Mouse (Mus musculus) right cerebral cortex, postnatal 36 days (tissue): ENCODE results near the gene Dgkh.
A peak's percentile ranks its signal among the peaks of the same experiment; 100 is the strongest.
"Not testable (repeated sequence)": the region's sequence is repeated elsewhere in the genome, so short reads cannot be mapped to it uniquely, and the experiment has no call there.

Source experiments
- DNase-seq, 2 experiments: peaks; one replicate each; pipeline ENCODE4 v3.0.0; 2022; ENCODE audit warnings: low spot score in 2 of 2, mixed read lengths in 1 of 2

Gene Dgkh

DNA sequence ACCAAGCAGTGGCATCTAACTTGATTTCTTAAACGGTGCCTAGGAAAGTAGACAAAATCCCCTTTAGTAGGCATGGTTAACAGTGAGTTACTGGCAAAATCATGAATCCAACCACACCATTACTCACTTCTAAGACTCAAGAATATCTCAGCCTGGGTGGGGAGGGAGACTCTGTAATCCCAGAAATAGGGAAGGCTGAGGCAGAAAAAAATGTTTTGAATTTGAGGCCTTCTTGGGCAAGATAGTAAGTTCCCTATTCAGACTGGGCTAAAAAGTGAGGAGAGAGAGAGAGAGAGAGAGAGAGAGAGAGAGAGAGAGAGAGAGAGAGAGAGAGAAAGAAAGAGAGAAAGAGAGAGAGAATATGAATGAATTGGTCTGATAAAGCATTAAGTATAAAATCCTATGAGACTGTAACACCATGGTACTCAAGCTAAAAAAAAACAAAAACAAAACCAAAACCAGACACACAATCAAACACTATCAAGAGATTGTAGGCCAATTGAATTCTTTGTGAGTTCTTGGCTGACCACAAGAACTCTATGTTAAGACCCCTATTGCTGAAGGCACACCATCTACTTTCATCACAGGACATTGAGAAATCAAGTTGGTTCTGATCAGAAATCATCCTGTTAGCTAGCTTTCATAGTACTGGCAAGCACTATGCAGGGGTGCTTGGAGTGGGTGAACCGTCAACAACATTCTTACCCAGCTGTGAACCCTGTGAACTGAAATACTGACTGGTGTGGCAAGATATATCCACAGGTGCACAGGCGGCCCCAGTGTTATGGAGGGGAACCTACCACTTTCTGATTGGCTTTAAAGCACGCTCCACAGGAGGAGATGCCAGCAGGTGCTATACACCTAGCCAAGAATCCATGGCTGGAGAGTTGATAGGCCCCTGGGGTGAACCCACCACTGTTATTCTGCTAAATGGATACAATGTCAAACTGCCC is 101.4 kb downstream of the Dgkh start:
- DNase-seq, result no peak

DNA sequence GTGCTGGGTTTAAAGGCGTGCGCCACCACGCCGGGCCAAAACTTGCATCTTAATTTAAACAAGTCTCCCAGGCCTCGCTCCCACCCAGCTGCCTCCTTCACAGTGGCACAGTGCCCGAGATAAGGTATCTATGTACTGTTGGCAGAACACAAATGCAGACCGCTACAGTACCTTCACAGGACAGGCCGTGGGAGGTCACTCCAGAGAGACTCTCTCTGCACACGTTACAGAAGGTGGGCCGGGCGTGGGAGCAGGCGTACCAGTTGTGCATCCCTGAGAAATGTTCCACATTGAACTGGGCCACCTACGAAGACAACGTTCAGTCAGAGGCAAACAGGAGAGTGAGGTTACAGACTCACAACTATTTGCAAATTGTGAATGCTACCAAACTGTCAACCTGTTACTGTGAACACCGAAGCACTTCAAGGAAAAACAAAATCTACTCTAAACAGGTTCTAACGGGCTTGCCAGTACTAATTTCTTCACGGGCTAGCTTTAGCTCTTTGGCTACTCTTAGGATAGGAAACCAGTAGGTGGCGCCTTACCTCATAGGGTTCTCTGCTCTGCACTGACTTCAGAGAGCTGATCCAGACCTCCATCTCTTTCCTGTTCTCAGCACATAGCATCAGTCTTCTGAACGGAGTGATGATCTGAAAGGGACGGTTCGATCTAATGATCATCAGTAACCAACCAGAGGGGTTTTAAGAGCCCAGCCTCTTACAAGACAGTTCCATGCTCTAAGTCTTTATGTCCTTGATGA is 104.9 kb downstream of the Dgkh start:
- peak in 1 of 2 experiments; percentile 44 for DNase-seq

DNA sequence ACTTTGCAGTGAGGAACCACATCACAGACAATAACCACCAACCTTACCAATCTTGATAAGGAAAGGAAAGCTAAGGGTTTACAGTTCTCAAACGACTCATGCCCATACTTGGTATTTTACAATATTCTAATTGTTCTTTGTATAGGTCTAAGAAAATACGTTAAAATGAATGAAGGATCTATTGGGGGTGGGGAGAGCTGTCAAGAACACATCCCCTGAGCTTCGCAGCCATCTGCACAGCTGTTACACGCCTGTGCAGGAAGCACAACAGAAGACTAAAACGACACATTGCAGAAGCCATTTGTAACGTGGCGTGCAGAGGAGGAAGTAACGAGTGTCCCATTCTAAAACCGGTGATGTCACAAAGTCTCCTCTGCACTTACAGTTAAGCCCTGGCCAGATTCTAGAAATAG is 113.7 kb downstream of the Dgkh start:
- no peak for DNase-seq

- DNase-seq, result no peak
Measured at GRCm38 (mm10) chr14:78613569-78613968, 119.0 kb downstream of the Dgkh start.

- no peak for DNase-seq
Measured at GRCm38 (mm10) chr14:78612111-78612788, 120.3 kb downstream of the Dgkh start.

GRCm38 (mm10) chr14:78594916-78595315 is 137.7 kb downstream of the Dgkh start:
- DNase-seq, result no peak

DNA sequence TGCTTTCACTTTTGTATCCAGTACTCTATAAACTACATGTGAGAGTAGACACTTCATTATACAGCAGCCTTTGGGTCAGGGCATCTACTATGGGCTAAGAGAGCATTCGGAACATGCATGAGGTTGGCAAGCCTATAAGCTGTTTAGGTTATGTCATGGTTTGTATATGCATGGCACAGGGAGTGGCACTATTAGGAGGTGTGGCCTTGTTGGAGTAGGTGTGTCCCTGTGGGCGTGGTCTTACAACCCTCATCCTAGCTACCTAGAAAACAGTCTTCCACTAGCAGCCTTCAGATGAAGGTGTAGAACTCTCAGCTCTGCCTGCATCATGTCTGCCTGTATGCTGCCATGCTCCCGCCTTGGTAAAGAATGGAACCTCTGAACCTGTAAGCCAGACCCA is 139.6 kb downstream of the Dgkh start:
- no peak for DNase-seq

GRCm38 (mm10) chr14:78590335-78590734 is 142.2 kb downstream of the Dgkh start:
- no peak for DNase-seq

GRCm38 (mm10) chr14:78584222-78584621 is 148.4 kb downstream of the Dgkh start:
- DNase-seq, result peak; percentile 60 to 82

- no peak for DNase-seq
Measured at GRCm38 (mm10) chr14:78583168-78583567, 149.4 kb downstream of the Dgkh start.

- DNase-seq, result no peak
Measured at GRCm38 (mm10) chr14:78575899-78576298, 156.7 kb downstream of the Dgkh start.

GRCm38 (mm10) chr14:78568410-78568809 is 164.2 kb downstream of the Dgkh start:
- no peak for DNase-seq

- DNase-seq, result no peak
Measured at GRCm38 (mm10) chr14:78566431-78566830, 166.1 kb downstream of the Dgkh start.

DNA sequence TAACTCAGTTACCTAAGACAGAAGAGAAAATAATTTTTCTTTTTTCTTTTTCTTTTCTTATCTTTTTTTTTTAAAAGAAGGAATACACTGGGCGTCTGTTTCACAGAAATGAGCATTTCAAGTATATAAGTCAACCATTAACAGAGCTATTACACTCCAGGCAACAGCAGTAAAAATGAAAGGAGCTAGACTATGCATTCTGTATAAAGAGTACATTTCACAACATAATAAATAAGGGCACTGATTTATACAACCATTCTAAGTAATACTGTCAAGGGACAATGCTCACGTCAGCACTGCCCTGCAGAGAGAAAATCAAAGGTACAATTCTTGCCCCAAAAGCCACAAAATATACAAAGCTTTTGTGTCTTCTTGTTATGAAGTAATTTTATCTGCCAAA is 168.3 kb downstream of the Dgkh start:
- DNase-seq, result no peak

DNA sequence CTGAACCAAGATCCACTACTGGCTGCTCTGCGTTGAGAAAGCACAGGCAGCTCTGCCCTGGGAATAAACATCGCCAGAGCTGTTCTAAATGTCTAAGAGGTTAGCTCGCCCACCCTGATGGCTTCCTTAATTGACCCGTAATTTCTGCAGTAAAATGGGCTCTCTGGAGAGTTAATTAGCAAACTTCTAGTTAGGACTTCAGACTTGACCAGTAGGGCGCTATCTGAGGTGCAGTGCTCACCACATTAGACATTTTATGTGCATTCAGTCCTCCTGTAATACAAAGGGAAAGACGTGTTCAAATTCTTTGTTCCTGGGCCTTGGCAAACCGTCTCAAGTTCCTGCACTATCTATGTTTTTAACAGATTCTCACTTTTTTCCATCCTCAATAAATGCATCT is 169.4 kb downstream of the Dgkh start:
- DNase-seq, result no peak

GRCm38 (mm10) chr14:78562121-78562520 is 170.5 kb downstream of the Dgkh start:
- no peak for DNase-seq

GRCm38 (mm10) chr14:78559042-78559441 is 173.5 kb downstream of the Dgkh start:
- DNase-seq, result no peak

- DNase-seq, result not testable (repeated sequence)
Measured at GRCm38 (mm10) chr14:78554830-78555229, 177.7 kb downstream of the Dgkh start.

GRCm38 (mm10) chr14:78553661-78554060 is 178.9 kb downstream of the Dgkh start:
- no peak for DNase-seq

DNA sequence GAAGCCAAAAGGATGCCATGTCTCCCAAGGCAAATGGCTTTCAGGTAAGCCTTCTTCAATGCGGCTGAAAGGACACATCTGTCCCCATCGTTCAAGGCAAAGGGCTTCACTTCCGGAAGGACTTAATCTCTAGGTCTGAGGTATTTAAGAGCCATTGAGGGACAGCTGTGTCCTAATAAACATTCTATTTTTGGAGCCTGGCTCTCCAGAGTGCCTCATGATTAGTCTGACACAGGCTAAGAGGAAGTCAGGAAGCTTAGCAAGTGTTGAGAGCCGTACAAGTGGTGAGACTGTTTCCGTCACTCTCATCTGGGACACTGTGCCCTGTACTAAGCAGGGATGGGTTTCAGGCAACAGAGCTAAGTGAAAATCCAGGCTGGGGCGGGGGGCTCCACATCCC is 183.8 kb downstream of the Dgkh start:
- no peak for DNase-seq

GRCm38 (mm10) chr14:78541319-78541718 is 191.3 kb downstream of the Dgkh start:
- DNase-seq, result no peak

GRCm38 (mm10) chr14:78539821-78540220 is 192.8 kb downstream of the Dgkh start:
- no peak for DNase-seq
